Mouse (Mus musculus) neural tube, embryonic 12.5 days (tissue): ENCODE measurements at regions not wholly inside any gene's neighbourhood (a gene's known extent, or its start where the extent isn't known, plus 50 kb on each side); places are given as distances from the start of the nearest gene placed in this dataset.

Source experiments
- ATAC-seq: fragments of 200-750 bp; cut with Nextera tagmentation; 2 replicates; pipeline ENCODE4 v1.8.0; 2017; ENCODE audit warnings: low read depth, mild to moderate bottlenecking, moderate TSS enrichment, moderate library complexity; ENCODE audit not compliant: low FRiP score
- H3K27ac ChIP-seq: fragments of 300-500 bp; sonication (generic); 2 replicates; pipeline ENCODE4 v1.5.1; 2016
- H3K27me3 ChIP-seq: fragments of 300-500 bp; sonication (generic); replicated peaks from 2 replicates; pipeline ENCODE4 v1.6.1; 2016; ENCODE audit warnings: mild to moderate bottlenecking
- H3K36me3 ChIP-seq: fragments of 300-500 bp; sonication (generic); 2 replicates; pipeline ENCODE4 v1.6.1; 2016; ENCODE audit warnings: mild to moderate bottlenecking
- H3K4me1 ChIP-seq: fragments of 300-500 bp; sonication (generic); 2 replicates; pipeline ENCODE4 v1.6.1; 2016
- H3K4me2 ChIP-seq: fragments of 300-500 bp; sonication (generic); replicated peaks from 2 replicates; pipeline ENCODE4 v1.6.1; 2016; ENCODE audit warnings: mild to moderate bottlenecking
- H3K4me3 ChIP-seq: fragments of 300-500 bp; sonication (generic); 2 replicates; pipeline ENCODE4 v1.5.1; 2016
- H3K9ac ChIP-seq: fragments of 300-500 bp; sonication (generic); 2 replicates; pipeline ENCODE4 v1.6.1; 2016; ENCODE audit warnings: mild to moderate bottlenecking
- H3K9me3 ChIP-seq: fragments of 300-500 bp; sonication (generic); 2 replicates; pipeline ENCODE4 v1.6.1; 2016; ENCODE audit warnings: mild to moderate bottlenecking
- WGBS: fragments of 180-500 bp; shearing (Covaris S2); methylation state at CpG from one replicate; pipeline ENCODE4 v1.1.7; 2016; 5-methylcytosine and 5-hydroxymethylcytosine counted together

GRCm38 (mm10) chr10:119146342-119146741 lies 93.5 kb downstream of the Cand1 start:
- WGBS = 72% methylated on average over 6 of the region's 6 CpGs
- no peaks in the 10 kb centered on the region for H3K9me3 ChIP-seq

DNA sequence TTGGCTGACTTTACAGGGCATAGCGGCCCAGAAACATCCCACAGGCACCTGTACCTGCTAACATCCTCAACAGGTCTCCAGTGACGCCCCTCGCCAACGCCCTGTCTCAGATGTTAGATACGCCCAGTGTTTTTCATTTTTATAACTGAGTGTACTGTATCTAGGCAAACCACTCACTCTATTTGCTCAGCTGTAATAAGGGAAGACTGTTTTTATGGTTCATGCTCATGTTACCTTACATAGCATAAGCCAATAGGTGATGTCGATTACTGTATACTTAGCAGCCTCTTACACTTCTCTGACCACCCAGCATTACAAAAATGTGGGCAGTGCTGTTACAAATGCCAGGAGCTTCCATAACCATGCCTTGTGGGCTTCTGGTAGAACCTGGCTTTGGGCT lies 97.0 kb downstream of the Cand1 start:
- Histone ChIP-seq H3K4me2 (no peak overlapping the region), H3K9me3 (no peaks in the 10 kb centered on the region), H3K4me1 (no peaks in the 10 kb centered on the region), H3K27ac (no peak overlapping the region), H3K9ac (no peak overlapping the region), H3K36me3 (no peaks in the 10 kb centered on the region), H3K27me3 (no peaks in the 10 kb centered on the region), H3K4me3 (no peak overlapping the region)
- no peak for ATAC-seq
- WGBS = 97% methylated on average over 6 of the region's 6 CpGs

More at GRCm38 (mm10) chr10:119146342-119146741, 93.5 kb downstream of the Cand1 start:
- ATAC-seq = no peak
- H3K9ac ChIP-seq = no peak overlapping the region
- H3K36me3 ChIP-seq = no peaks in the 10 kb centered on the region
- no peaks in the 10 kb centered on the region for H3K27me3 ChIP-seq
- H3K4me1 ChIP-seq = no peaks in the 10 kb centered on the region
- H3K27ac ChIP-seq = no peak overlapping the region
- no peak overlapping the region for H3K4me2 ChIP-seq
- no peak overlapping the region for H3K4me3 ChIP-seq

DNA sequence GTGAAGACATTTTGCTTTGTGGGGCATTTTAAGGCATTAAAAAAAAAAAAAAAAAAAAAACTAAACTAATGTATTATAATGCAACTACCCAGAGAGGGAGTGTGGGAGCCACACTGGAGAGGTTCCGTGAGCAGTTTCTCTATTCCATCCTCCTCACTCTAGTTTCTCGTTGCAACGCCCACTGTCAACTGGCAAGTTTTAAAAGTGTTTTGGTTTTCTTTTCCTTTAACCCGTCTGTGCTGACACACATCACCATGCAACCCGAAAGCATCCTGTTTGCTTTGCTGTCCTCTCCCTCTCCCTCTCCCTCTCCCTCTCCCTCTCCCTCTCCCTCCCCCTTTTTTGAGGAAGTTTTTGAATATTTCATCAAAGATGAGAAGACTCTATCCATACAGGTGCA lies 97.5 kb downstream of the Cand1 start:
- Histone ChIP-seq H3K4me2 (no peak overlapping the region), H3K4me3 (no peak overlapping the region), H3K4me1 (no peaks in the 10 kb centered on the region), H3K27ac (no peak overlapping the region), H3K27me3 (no peaks in the 10 kb centered on the region), H3K9ac (no peak overlapping the region), H3K36me3 (no peaks in the 10 kb centered on the region), H3K9me3 (no peaks in the 10 kb centered on the region)
- no peak for ATAC-seq
- WGBS = 87% methylated on average over 5 of the region's 5 CpGs

DNA sequence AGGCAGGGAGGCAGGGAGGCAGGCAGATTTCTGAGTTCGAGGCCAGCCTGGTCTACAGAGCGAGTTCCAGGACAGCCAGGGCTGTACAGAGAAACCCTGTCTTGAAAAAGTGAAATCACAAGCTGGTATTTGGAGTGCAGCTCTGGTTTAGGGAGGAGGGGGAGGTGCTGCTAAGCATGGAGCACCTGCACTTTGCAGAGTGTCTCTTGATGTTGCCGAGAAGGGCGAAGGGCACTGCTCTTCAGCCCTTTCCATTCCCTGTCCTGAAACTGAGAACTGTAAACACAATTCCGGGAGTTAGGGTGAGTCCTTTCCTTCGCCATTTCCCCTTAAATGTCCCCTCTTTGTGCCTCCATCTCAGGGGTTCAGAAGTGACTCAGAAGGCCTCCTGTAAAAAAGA lies 101.6 kb downstream of the Cand1 start:
- Histone ChIP-seq H3K9me3 (no peaks in the 10 kb centered on the region), H3K27me3 (no peaks in the 10 kb centered on the region), H3K9ac (no peak overlapping the region), H3K4me3 (no peak overlapping the region), H3K36me3 (no peaks in the 10 kb centered on the region), H3K27ac (no peak overlapping the region), H3K4me2 (no peak overlapping the region), H3K4me1 (0 out of 2 replicates have a peak, but pooled peaks cover 4% of the 10 kb centered on the region)
- no peak for ATAC-seq
- WGBS = 83% methylated on average over 6 of the region's 6 CpGs

GRCm38 (mm10) chr10:119135489-119135924 lies 104.3 kb downstream of the Cand1 start:
- 0 out of 2 replicates have a peak overlapping the region, but pooled peaks have one; percentile 4 for H3K4me2 ChIP-seq
- no peak overlapping the region for H3K9ac ChIP-seq
- H3K4me1 ChIP-seq = peaks cover 11% of the 10 kb centered on the region
- H3K27me3 ChIP-seq = no peaks in the 10 kb centered on the region
- WGBS = 46% methylated on average over 11 of the region's 11 CpGs
- no peak overlapping the region for H3K27ac ChIP-seq
- no peak overlapping the region for H3K4me3 ChIP-seq
- H3K9me3 ChIP-seq = no peaks in the 10 kb centered on the region
- no peaks in the 10 kb centered on the region for H3K36me3 ChIP-seq
- ATAC-seq = no peak

GRCm38 (mm10) chr10:119134797-119135488 lies 104.9 kb downstream of the Cand1 start:
- Histone ChIP-seq H3K36me3 (no peaks in the 10 kb centered on the region), H3K27me3 (no peaks in the 10 kb centered on the region), H3K27ac (no peak overlapping the region), H3K4me2 (no peak overlapping the region), H3K4me3 (no peak overlapping the region), H3K9me3 (no peaks in the 10 kb centered on the region), H3K4me1 (peaks cover 11% of the 10 kb centered on the region), H3K9ac (no peak overlapping the region)
- WGBS = 68% methylated on average over 10 of the region's 10 CpGs
- ATAC-seq = no peak

DNA sequence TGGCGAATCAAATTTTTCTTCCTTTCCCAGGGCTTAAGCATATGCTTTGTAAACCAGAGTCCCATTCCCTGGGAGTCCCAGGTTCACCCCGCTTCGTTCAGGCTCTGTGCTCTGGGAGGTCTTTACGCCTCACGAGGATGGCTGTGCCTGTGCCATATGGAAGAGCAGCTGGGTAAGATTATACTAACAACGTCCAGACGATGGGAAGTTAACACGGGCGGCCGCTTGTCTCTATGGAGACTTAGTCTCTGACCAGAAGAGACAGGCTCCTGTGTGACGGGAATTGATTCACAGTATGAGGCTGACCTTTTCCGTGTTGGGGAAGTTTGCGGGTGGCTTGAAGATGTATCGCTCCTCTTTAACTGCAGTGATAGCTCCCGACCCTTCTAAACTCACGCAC lies 107.9 kb downstream of the Cand1 start:
- peak; percentile 43; the same call in 1 of the 2 replicates for ATAC-seq
- no peaks in the 10 kb centered on the region for H3K9me3 ChIP-seq
- H3K9ac ChIP-seq = no peak overlapping the region
- H3K4me1 ChIP-seq = peaks cover 11% of the 10 kb centered on the region
- 45% methylated on average over 16 of the region's 16 CpGs for WGBS
- H3K36me3 ChIP-seq = no peaks in the 10 kb centered on the region
- no peak overlapping the region for H3K27ac ChIP-seq
- no peaks in the 10 kb centered on the region for H3K27me3 ChIP-seq
- H3K4me2 ChIP-seq = peak overlapping the region; percentile 40
- H3K4me3 ChIP-seq = no peak overlapping the region

DNA sequence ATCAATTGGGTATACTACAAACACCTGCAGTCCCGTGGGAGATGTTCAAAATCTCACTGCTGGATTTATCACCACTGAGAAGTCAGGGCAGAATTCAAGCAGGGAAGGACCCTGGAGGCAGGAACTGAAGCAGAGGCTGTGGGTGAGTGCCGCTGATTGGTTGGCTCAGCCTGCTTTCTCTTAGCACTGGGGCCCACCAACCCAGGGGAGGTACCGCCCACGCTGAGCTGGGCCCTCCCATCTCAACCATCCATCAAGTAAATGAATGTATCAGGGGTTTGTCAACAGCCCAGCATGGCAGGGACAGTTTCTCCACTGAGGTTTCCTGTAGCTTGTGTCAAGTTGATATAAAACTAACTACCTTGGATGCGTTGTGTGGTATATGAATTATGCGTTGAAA lies 109.2 kb downstream of the Cand1 start:
- Histone ChIP-seq H3K9ac (no peak overlapping the region), H3K36me3 (no peaks in the 10 kb centered on the region), H3K9me3 (no peaks in the 10 kb centered on the region), H3K4me3 (no peak overlapping the region), H3K4me2 (no peak overlapping the region), H3K4me1 (peaks cover 11% of the 10 kb centered on the region), H3K27me3 (no peaks in the 10 kb centered on the region), H3K27ac (no peak overlapping the region)
- ATAC-seq = no peak
- 82% methylated on average over 6 of the region's 6 CpGs for WGBS

DNA sequence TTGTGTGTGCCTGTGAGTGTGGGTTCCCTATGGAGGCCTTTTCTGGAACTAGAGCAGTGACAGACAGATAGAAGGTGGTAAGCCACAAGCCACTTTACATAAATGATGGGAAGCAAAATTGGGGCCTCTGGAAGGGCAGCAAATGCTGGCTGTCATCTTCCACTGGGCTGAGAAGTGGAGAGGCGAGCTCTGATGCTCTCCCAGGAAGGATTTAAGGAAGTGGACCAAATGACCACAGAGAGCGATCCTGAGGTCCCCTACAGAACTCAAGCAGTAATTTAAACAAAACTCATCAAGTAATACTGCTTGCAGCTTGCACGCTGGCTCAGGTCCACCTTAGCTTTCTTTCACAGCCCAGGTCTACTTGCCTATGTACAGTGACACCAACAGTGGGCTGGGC lies 111.8 kb downstream of the Cand1 start:
- no peak overlapping the region for H3K4me2 ChIP-seq
- H3K27me3 ChIP-seq = no peaks in the 10 kb centered on the region
- no peak for ATAC-seq
- H3K9ac ChIP-seq = no peak overlapping the region
- no peak overlapping the region for H3K27ac ChIP-seq
- H3K36me3 ChIP-seq = no peaks in the 10 kb centered on the region
- H3K4me3 ChIP-seq = no peak overlapping the region
- WGBS = 96% methylated on average over 3 of the region's 3 CpGs
- H3K9me3 ChIP-seq = no peaks in the 10 kb centered on the region
- H3K4me1 ChIP-seq = peaks cover 6% of the 10 kb centered on the region

- Histone ChIP-seq H3K4me2 (no peak overlapping the region), H3K4me3 (no peak overlapping the region), H3K27ac (no peak overlapping the region), H3K4me1 (no peaks in the 10 kb centered on the region), H3K9ac (no peak overlapping the region), H3K36me3 (no peaks in the 10 kb centered on the region), H3K9me3 (no peaks in the 10 kb centered on the region), H3K27me3 (no peaks in the 10 kb centered on the region)
- 30% methylated on average over 5 of the region's 5 CpGs for WGBS
- ATAC-seq = no peak
Measured at GRCm38 (mm10) chr10:119123517-119123916, 116.3 kb downstream of the Cand1 start.

GRCm38 (mm10) chr10:119122347-119122746 lies 117.5 kb downstream of the Cand1 start:
- 83% methylated on average over 8 of the region's 8 CpGs for WGBS
- no peak overlapping the region for H3K4me3 ChIP-seq

DNA sequence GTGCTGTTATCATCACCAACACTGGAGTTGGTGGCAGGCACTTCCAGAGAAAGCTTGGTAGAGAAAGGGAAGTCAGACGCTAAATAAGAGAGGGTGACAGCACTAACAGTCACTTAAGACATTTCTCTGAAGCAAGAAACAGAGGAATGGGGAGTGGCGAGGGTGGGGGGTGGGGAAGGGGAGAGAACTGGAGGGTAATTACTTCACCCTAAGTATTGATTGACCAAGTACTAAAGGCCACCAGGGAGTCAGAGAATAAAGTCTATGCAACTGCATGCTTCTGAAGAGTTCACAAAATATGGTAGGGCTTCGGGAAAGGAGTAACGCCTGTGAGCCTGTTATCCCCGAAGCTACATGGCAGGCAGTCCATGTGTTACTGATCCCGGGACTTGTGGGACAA lies 118.3 kb downstream of the Cand1 start:
- 64% methylated on average over 6 of the region's 6 CpGs for WGBS

More at GRCm38 (mm10) chr10:119122347-119122746, 117.5 kb downstream of the Cand1 start:
- ATAC-seq = no peak
- no peak overlapping the region for H3K27ac ChIP-seq
- H3K4me1 ChIP-seq = no peaks in the 10 kb centered on the region
- no peaks in the 10 kb centered on the region for H3K27me3 ChIP-seq
- no peak overlapping the region for H3K4me2 ChIP-seq
- H3K9me3 ChIP-seq = no peaks in the 10 kb centered on the region
- no peak overlapping the region for H3K9ac ChIP-seq
- no peaks in the 10 kb centered on the region for H3K36me3 ChIP-seq

GRCm38 (mm10) chr10:119116843-119117390 lies 122.9 kb downstream of the Cand1 start:
- no peaks in the 10 kb centered on the region for H3K9me3 ChIP-seq
- peaks cover 5% of the 10 kb centered on the region; the same call in 1 of the 2 replicates for H3K4me1 ChIP-seq
- H3K27ac ChIP-seq = no peak overlapping the region
- H3K27me3 ChIP-seq = no peaks in the 10 kb centered on the region
- ATAC-seq = no peak
- WGBS = 85% methylated on average over 2 of the region's 2 CpGs
- no peak overlapping the region for H3K4me2 ChIP-seq
- H3K36me3 ChIP-seq = no peaks in the 10 kb centered on the region
- no peak overlapping the region for H3K4me3 ChIP-seq
- no peak overlapping the region for H3K9ac ChIP-seq

More for the DNA sequence above, 118.3 kb downstream of the Cand1 start:
- no peak overlapping the region for H3K9ac ChIP-seq
- H3K36me3 ChIP-seq = no peaks in the 10 kb centered on the region
- H3K27ac ChIP-seq = no peak overlapping the region
- no peaks in the 10 kb centered on the region for H3K9me3 ChIP-seq
- no peaks in the 10 kb centered on the region for H3K4me1 ChIP-seq
- no peaks in the 10 kb centered on the region for H3K27me3 ChIP-seq
- H3K4me2 ChIP-seq = no peak overlapping the region
- no peak overlapping the region for H3K4me3 ChIP-seq
- ATAC-seq = no peak
